Mouse (Mus musculus): Measurements from ENCODE around the gene Fbxo42. TPM values are rescaled to one million over a fixed set of nuclear protein-coding genes. Genes with fewer than 3 reads are reported as not detected.

Fbxo42 gene
- polyA plus RNA-seq, 1 experiment from 2014 or later, result 14.2 TPM

- no peaks in the 10 kb centered on the region for H3K9me3 ChIP-seq (replicated peaks)
- DNase-seq (no peak), ATAC-seq (ENCODE audit: low read depth) (no peak)
- 79% methylated on average over 10 of the region's 10 CpGs for WGBS (ENCODE audit: insufficient replicate concordance)
- no peak overlapping the region for H3K27ac ChIP-seq
- no peak overlapping the region for H3K4me2 ChIP-seq
- H3K27me3 ChIP-seq, result no peaks in the 10 kb centered on the region
- H3K4me1 ChIP-seq (replicated peaks), result peaks cover 7% of the 10 kb centered on the region
- H3K36me3 ChIP-seq, result peaks cover 81% of the 10 kb centered on the region
- H3K9ac ChIP-seq, result no peak overlapping the region
- no peak overlapping the region for H3K4me3 ChIP-seq (replicated peaks)
Observed at GRCm38 (mm10) chr4:141176328-141176838, 28.7 kb downstream of the Fbxo42 start.

GRCm38 (mm10) chr4:141178500-141178899 lies 30.8 kb downstream of the Fbxo42 start:
- Histone ChIP-seq H3K36me3 (peaks cover 82% of the 10 kb centered on the region), H3K27ac (no peak overlapping the region), H3K4me1 (replicated peaks) (peaks cover 7% of the 10 kb centered on the region), H3K9ac (no peak overlapping the region), H3K27me3 (no peaks in the 10 kb centered on the region), H3K9me3 (replicated peaks) (no peaks in the 10 kb centered on the region), H3K4me3 (replicated peaks) (no peak overlapping the region), H3K4me2 (no peak overlapping the region)
- DNase-seq (no peak), ATAC-seq (ENCODE audit: low read depth) (no peak)
- WGBS (ENCODE audit: insufficient replicate concordance), result 83% methylated on average over 4 of the region's 4 CpGs

- peaks cover 80% of the 10 kb centered on the region for H3K36me3 ChIP-seq
- no peak overlapping the region for H3K4me2 ChIP-seq
- ATAC-seq (ENCODE audit: low read depth) (no peak), DNase-seq (no peak)
- peaks cover 11% of the 10 kb centered on the region for H3K4me1 ChIP-seq (replicated peaks)
- 88% methylated on average over 8 of the region's 8 CpGs for WGBS (ENCODE audit: insufficient replicate concordance)
- H3K9me3 ChIP-seq (replicated peaks), result no peaks in the 10 kb centered on the region
- H3K27me3 ChIP-seq, result no peaks in the 10 kb centered on the region
- H3K9ac ChIP-seq, result no peak overlapping the region
- no peak overlapping the region for H3K4me3 ChIP-seq (replicated peaks)
- no peak overlapping the region for H3K27ac ChIP-seq
Observed at GRCm38 (mm10) chr4:141180831-141181230, 33.1 kb downstream of the Fbxo42 start.

GRCm38 (mm10) chr4:141181981-141182380 lies 34.3 kb downstream of the Fbxo42 start:
- DNase-seq (no peak), ATAC-seq (ENCODE audit: low read depth) (no peak)
- H3K9me3 ChIP-seq (replicated peaks), result no peaks in the 10 kb centered on the region
- H3K27ac ChIP-seq, result no peak overlapping the region
- H3K27me3 ChIP-seq, result no peaks in the 10 kb centered on the region
- H3K9ac ChIP-seq, result no peak overlapping the region
- H3K4me1 ChIP-seq (replicated peaks), result peaks cover 16% of the 10 kb centered on the region
- 88% methylated on average over 6 of the region's 6 CpGs for WGBS (ENCODE audit: insufficient replicate concordance)
- H3K4me2 ChIP-seq, result no peak overlapping the region
- no peak overlapping the region for H3K4me3 ChIP-seq (replicated peaks)
- H3K36me3 ChIP-seq, result peaks cover 69% of the 10 kb centered on the region

GRCm38 (mm10) chr4:141183932-141184331 lies 36.2 kb downstream of the Fbxo42 start:
- H3K36me3 ChIP-seq, result peaks cover 60% of the 10 kb centered on the region
- H3K9ac ChIP-seq, result no peak overlapping the region
- H3K9me3 ChIP-seq (replicated peaks), result no peaks in the 10 kb centered on the region
- H3K27me3 ChIP-seq, result no peaks in the 10 kb centered on the region
- ATAC-seq (ENCODE audit: low read depth) (no peak), DNase-seq (no peak)
- peaks cover 25% of the 10 kb centered on the region for H3K4me1 ChIP-seq (replicated peaks)
- WGBS (ENCODE audit: insufficient replicate concordance), result 80% methylated on average over 2 of the region's 2 CpGs
- no peak overlapping the region for H3K27ac ChIP-seq
- H3K4me2 ChIP-seq, result no peak overlapping the region
- H3K4me3 ChIP-seq (replicated peaks), result no peak overlapping the region

GRCm38 (mm10) chr4:141184426-141184825 lies 36.7 kb downstream of the Fbxo42 start:
- Histone ChIP-seq H3K4me2 (no peak overlapping the region), H3K9me3 (replicated peaks) (no peaks in the 10 kb centered on the region), H3K9ac (no peak overlapping the region), H3K4me1 (replicated peaks) (peaks cover 25% of the 10 kb centered on the region), H3K27ac (no peak overlapping the region), H3K4me3 (replicated peaks) (no peak overlapping the region), H3K27me3 (no peaks in the 10 kb centered on the region), H3K36me3 (peaks cover 60% of the 10 kb centered on the region)
- 83% methylated on average over 4 of the region's 4 CpGs for WGBS (ENCODE audit: insufficient replicate concordance)
- no peak for DNase-seq
- no peak for ATAC-seq (ENCODE audit: low read depth)

GRCm38 (mm10) chr4:141186923-141187836 lies 39.5 kb downstream of the Fbxo42 start:
- Histone ChIP-seq H3K4me1 (replicated peaks) (peaks cover 25% of the 10 kb centered on the region), H3K27ac (peak overlapping the region; percentile 2)

GRCm38 (mm10) chr4:141191294-141191693 lies 43.6 kb downstream of the Fbxo42 start:
- H3K9me3 ChIP-seq (replicated peaks), result no peaks in the 10 kb centered on the region
- ATAC-seq (ENCODE audit: low read depth) (no peak), DNase-seq (no peak)
- no peak overlapping the region for H3K9ac ChIP-seq
- H3K4me1 ChIP-seq (replicated peaks), result peaks cover 16% of the 10 kb centered on the region
- no peaks in the 10 kb centered on the region for H3K27me3 ChIP-seq
- H3K4me3 ChIP-seq (replicated peaks), result no peak overlapping the region
- no peak overlapping the region for H3K27ac ChIP-seq
- no peak overlapping the region for H3K4me2 ChIP-seq
- H3K36me3 ChIP-seq, result peaks cover 72% of the 10 kb centered on the region
- 83% methylated on average over 7 of the region's 7 CpGs for WGBS (ENCODE audit: insufficient replicate concordance)

More at GRCm38 (mm10) chr4:141186923-141187836, 39.5 kb downstream of the Fbxo42 start:
- Histone ChIP-seq H3K9ac (no peak overlapping the region), H3K9me3 (replicated peaks) (no peaks in the 10 kb centered on the region), H3K4me3 (replicated peaks) (no peak overlapping the region), H3K27me3 (no peaks in the 10 kb centered on the region), H3K4me2 (no peak overlapping the region), H3K36me3 (peaks cover 60% of the 10 kb centered on the region)
- no peak for DNase-seq
- 65% methylated on average over 9 of the region's 9 CpGs for WGBS (ENCODE audit: insufficient replicate concordance)
- peak; percentile 37; the same call in 1 of the 2 replicates for ATAC-seq (ENCODE audit: low read depth)

- H3K27ac ChIP-seq, result no peak overlapping the region
- WGBS (ENCODE audit: insufficient replicate concordance), result 85% methylated on average over 6 of the region's 6 CpGs
- H3K27me3 ChIP-seq, result no peaks in the 10 kb centered on the region
- H3K4me3 ChIP-seq (replicated peaks), result no peak overlapping the region
- no peak overlapping the region for H3K4me2 ChIP-seq
- ATAC-seq (ENCODE audit: low read depth) (no peak), DNase-seq (no peak)
- H3K9ac ChIP-seq, result no peak overlapping the region
- peaks cover 93% of the 10 kb centered on the region for H3K36me3 ChIP-seq
- H3K4me1 ChIP-seq (replicated peaks), result peaks cover 7% of the 10 kb centered on the region
- H3K9me3 ChIP-seq (replicated peaks), result no peaks in the 10 kb centered on the region
Observed at GRCm38 (mm10) chr4:141194553-141194952, 46.8 kb downstream of the Fbxo42 start.

- no peak overlapping the region for H3K4me3 ChIP-seq (replicated peaks)
- no peak overlapping the region for H3K27ac ChIP-seq
- 84% methylated on average over 13 of the region's 13 CpGs for WGBS (ENCODE audit: insufficient replicate concordance)
- 0 out of 2 replicates have a peak, but pooled peaks have one; percentile 30 for ATAC-seq (ENCODE audit: low read depth)
- H3K36me3 ChIP-seq, result peaks cover 95% of the 10 kb centered on the region
- H3K9me3 ChIP-seq (replicated peaks), result no peaks in the 10 kb centered on the region
- no peak for DNase-seq
- H3K9ac ChIP-seq, result no peak overlapping the region
- no peaks in the 10 kb centered on the region for H3K27me3 ChIP-seq
- no peak overlapping the region for H3K4me2 ChIP-seq
- peaks cover 7% of the 10 kb centered on the region for H3K4me1 ChIP-seq (replicated peaks)
Observed at GRCm38 (mm10) chr4:141196981-141197685, 49.4 kb downstream of the Fbxo42 start.

- peaks cover 95% of the 10 kb centered on the region for H3K36me3 ChIP-seq
- H3K4me1 ChIP-seq (replicated peaks), result peaks cover 7% of the 10 kb centered on the region
- no peak overlapping the region for H3K4me3 ChIP-seq (replicated peaks)
- DNase-seq (no peak), ATAC-seq (ENCODE audit: low read depth) (no peak)
- no peak overlapping the region for H3K4me2 ChIP-seq
- 95% methylated on average over 8 of the region's 13 CpGs for WGBS (ENCODE audit: insufficient replicate concordance)
- no peak overlapping the region for H3K9ac ChIP-seq
- H3K9me3 ChIP-seq (replicated peaks), result no peaks in the 10 kb centered on the region
- H3K27ac ChIP-seq, result no peak overlapping the region
- no peaks in the 10 kb centered on the region for H3K27me3 ChIP-seq
Observed at GRCm38 (mm10) chr4:141197686-141198035, 49.9 kb downstream of the Fbxo42 start.
